Mouse (Mus musculus) left cerebral cortex, postnatal 10 days (tissue): ENCODE results near the gene Tcp11l2. TPM values are rescaled to one million over a fixed set of nuclear protein-coding genes. Genes with fewer than 3 reads are reported as not detected.

ENCODE experiments used
- DNase-seq, 2 experiments: peaks; one replicate each; pipeline ENCODE4 v3.0.0; 2021 to 2022; ENCODE audit warnings: low spot score in 2 of 2, mixed read lengths in 1 of 2; ENCODE audit errors: extremely low spot score in 1 of 2
- intact Hi-C: fragments of 180-260 bp; cut with DNase I; formaldehyde crosslinking; loops from one replicate; pipeline ENCODE4 v1.15.1; 2025
- total RNA-seq, 2 experiments: library from RNA; stranded (reverse); gene quantifications; 2 replicates each; pipeline ENCODE4 v1.2.3; 2021

Gene Tcp11l2
- total RNA-seq, 2 experiments from 2014 or later, result 17.7 to 17.9 TPM

DNA sequence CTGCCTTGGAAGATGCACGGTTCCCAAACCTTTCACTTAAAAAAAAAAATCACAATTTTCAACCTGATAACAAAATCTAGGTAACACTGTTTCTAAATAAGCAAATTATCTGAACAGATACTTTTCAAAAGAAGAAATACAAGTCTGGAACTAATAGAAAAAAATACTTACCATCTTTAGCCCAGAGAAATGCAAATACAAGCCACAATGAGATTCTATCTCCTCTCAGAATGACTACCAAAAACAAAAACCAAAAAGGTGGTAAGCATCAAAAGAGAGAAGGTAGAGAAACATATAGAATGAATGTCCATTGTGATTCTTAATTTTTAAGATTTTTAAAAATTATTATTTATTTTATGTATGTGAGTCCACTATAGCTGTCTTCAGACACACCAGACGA is 23.9 kb upstream of the Tcp11l2 start:
- DNase-seq, result no peak
- intact Hi-C loops, result no loop called here

DNA sequence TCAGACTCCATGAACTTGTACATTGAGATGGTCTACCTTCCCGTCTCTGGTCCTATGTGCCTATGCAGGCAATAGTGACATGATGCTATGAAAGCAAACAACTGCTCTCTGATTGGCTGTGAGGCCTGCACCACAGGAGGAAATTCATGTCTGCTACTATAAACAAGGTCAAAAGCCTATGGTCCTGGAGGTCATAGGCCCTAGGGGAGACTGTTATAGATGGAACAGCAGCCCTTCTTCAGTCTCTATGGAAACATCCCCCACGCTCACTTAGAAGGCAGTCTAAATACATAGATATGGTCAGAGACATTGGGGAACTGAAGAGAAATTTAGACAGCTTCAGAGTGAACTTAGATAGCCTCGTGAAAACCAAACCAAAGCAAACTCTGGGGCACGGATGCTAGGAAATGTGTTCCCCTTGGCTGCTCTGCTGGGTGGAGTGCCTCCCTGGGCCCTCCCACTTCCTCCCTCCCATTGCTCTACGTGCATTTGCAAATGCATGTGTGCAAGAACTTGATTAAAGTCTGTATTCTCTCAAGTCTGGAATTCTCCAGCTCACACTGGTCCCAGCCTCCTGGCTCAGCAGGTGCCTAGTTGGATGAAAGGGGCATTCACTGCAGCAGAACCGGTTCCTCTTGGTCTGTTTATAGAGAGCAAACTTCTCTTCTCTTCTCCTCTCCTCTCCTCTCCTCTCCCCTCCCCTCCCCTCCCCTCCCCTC is 22.0 kb upstream of the Tcp11l2 start:
- intact Hi-C loops, result no loop called here
- no peak for DNase-seq

DNA sequence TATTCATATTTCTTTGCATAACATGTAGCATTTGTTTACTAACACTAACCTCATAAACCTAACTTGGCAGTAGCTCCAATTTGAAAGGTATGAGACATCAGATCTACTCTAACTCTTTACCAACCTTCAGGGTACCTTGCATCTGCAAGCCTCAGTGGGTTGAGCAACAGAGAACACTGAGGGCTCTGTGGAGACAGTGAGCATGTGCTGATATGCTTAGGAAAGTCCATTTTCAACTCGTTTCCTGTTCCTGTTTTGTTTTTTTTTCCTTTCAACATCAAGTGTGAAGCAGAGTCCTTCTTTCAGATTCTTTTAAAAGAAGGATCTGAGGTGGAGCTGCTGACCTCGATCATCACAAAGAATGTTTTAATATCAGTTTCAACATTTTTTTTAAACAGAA is 20.3 kb upstream of the Tcp11l2 start:
- intact Hi-C loops, result no loop called here
- no peak for DNase-seq

DNA sequence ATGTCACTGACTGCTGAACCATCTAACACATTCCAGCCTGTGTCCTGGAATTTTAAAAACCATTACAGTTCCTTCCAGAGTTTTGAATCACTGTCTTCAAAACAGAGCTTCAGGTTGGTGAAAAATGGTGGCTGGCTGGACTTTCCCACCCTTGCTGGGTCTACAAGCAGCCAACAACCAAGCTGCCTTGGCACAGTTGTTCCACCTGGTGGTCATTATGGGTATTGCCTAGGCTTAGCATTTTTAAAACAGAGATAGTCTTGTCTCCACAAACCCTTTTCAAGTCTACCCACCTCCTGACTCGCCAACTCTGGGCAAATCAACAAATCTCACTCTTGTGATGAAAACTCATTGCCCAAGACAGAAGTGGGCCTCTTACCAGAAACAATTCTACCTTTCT is 17.9 kb upstream of the Tcp11l2 start:
- no peak for DNase-seq
- intact Hi-C loops, result no loop called here

GRCm38 (mm10) chr10:84559986-84560385 is 16.4 kb upstream of the Tcp11l2 start:
- intact Hi-C loops, result no loop called here
- DNase-seq, result no peak

- intact Hi-C loops, result no loop called here
- DNase-seq, result no peak
Observed at GRCm38 (mm10) chr10:84562121-84562520, 14.3 kb upstream of the Tcp11l2 start.

- DNase-seq, result peak in 1 of 2 experiments; percentile 28
- intact Hi-C loops, result no loop called here
Observed at GRCm38 (mm10) chr10:84562567-84563554, 13.6 kb upstream of the Tcp11l2 start.

DNA sequence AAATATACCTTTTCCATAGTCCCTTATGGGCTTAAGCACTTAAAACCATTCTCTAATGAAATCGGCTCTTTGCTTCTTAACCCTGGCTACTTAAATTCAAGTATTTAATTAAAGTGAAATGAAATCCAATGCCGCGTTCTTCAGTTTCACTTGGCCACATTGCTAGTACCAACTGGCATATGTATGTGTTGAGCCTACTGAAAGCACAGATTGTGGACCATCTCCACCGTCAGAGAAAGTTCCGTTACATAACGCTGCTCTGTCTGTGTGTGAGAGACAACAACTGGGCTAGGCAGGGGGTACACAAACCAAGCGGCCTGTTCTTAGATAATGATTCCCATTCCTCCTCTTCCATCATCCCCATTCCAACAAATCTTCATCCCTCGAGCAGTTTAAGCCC is 12.0 kb upstream of the Tcp11l2 start:
- no peak for DNase-seq
- intact Hi-C loops, result no loop called here

GRCm38 (mm10) chr10:84571052-84571639 is 5.3 kb upstream of the Tcp11l2 start:
- DNase-seq, result no peak
- intact Hi-C loops, result no loop called here

DNA sequence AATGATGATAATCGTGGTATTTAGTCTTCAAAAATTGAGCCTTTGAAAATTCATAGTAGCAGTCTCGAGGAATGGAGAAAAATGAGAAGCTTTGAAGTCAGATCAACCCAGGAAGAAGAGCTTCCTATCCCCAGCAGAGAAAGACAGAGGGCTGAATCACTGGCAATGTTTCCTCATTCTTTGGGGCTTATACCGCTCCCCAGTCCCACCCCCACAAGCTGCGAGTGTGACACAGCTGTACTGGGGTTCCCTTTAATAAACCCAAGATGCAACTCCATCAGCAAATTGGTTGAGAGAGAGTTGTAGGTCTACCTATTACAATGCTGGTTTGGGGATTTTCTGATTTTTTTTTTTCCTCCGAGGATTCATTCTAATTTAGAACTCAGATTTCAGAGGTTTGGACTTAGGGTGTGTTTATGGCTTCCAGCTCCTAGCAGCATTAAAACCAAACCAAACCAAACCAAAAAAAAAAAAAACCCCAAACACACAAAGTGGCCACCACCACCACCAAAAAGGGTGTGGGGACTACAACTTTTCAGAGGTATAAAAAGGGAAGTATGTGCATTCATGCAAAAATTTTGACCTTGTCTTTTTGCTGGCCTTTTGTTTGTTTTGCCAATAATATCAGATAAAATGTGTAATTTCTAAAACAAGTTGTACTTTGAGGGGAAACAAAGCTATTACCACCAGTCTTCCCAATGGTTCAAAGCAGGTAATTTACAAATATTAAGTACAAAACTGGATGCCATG is 2.6 kb upstream of the Tcp11l2 start:
- intact Hi-C loops, result no loop called here

DNA sequence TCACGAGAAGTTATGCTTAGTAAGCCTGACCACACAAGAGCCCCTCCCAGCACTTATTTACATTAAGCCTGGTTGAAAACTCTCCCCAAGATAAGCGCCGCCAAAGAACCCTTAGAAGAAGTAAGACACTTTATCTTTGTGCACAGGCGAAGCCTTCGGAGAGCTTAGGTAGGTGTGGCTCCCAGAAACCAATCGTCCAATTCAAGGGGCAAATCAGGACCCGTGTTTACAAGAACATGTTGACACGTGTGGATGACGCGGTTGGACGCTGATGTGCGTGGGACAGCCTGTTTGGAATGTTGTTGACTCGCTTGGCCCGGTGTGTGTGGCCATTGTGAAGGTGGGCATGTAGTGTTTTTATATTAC is 414 bp upstream of the Tcp11l2 start:
- no peak for DNase-seq
- intact Hi-C loops, result loop anchor here (5.0 kb wide), 2 partner anchors 44 to 46 kb away; partner anchors contain the start of genes Ckap4 and Polr3b

More for the DNA sequence above, 2.6 kb upstream of the Tcp11l2 start:
- DNase-seq, result no peak

GRCm38 (mm10) chr10:84577071-84577727 is 773 bp downstream of the Tcp11l2 start:
- DNase-seq, result peak; percentile 37 to 90
- intact Hi-C loops, result loop anchor here (5.0 kb wide), 2 partner anchors 45 kb away; partner anchors contain the start of genes Ckap4 and Polr3b

GRCm38 (mm10) chr10:84578738-84579137 is 2.3 kb downstream of the Tcp11l2 start:
- no peak for DNase-seq
- intact Hi-C loops, result loop anchor here (5.0 kb wide), 2 partner anchors 44 to 46 kb away; partner anchors contain the start of genes Ckap4 and Polr3b

- no peak for DNase-seq
- intact Hi-C loops, result loop anchor here (5.0 kb wide), 2 partner anchors 43 to 47 kb away; partner anchors contain the start of genes Ckap4 and Polr3b
Observed at GRCm38 (mm10) chr10:84579527-84579926, 3.1 kb downstream of the Tcp11l2 start.

DNA sequence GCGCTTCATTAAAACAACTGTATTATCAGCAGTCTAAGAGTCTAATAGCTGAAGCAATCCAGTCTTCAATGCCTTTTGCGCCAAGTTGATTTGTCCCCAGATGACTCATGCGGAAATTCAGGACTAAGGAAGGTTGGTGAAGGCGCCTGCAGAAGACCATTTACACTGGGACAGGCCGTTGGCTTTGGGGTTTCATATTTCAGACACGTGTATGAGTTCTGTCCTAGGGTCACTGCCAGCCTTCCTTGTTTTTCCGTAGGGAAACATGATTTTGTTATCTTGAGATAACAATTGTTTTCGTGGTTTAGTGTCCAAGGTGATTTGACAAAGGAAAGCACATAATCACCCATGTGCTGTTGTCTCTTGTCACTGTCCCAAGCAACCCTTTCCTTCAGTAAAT is 4.8 kb downstream of the Tcp11l2 start:
- no peak for DNase-seq
- intact Hi-C loops, result no loop called here

GRCm38 (mm10) chr10:84582236-84582635 is 5.8 kb downstream of the Tcp11l2 start:
- peak in 1 of 2 experiments; percentile 34 for DNase-seq
- intact Hi-C loops, result no loop called here

- intact Hi-C loops, result no loop called here
- no peak for DNase-seq
Observed at GRCm38 (mm10) chr10:84584451-84585293, 8.2 kb downstream of the Tcp11l2 start.
